Mouse (Mus musculus): ENCODE measurements around the gene Olfr1415.

- no peak for TF ChIP-seq CTCF (IDR thresholded peaks at IDR 0.05; ENCODE audit: low read depth)
- TF ChIP-seq EP300 (IDR thresholded peaks at IDR 0.05; ENCODE audit: low read depth), result no peak
Measured at GRCm38 (mm10) chr1:92519046-92519445, 23.1 kb upstream of the Olfr1415 start.
